Mouse (Mus musculus): ENCODE measurements around the gene Zcchc13. TPM values are rescaled to one million over a fixed set of nuclear protein-coding genes. Genes with fewer than 3 reads are reported as not detected.
"Not testable (repeated sequence)": the region's sequence is repeated elsewhere in the genome, so short reads cannot be mapped to it uniquely, and the experiment has no call there.

Zcchc13 gene
- polyA plus RNA-seq, 1 experiment from 2014 or later, result not detected

DNA sequence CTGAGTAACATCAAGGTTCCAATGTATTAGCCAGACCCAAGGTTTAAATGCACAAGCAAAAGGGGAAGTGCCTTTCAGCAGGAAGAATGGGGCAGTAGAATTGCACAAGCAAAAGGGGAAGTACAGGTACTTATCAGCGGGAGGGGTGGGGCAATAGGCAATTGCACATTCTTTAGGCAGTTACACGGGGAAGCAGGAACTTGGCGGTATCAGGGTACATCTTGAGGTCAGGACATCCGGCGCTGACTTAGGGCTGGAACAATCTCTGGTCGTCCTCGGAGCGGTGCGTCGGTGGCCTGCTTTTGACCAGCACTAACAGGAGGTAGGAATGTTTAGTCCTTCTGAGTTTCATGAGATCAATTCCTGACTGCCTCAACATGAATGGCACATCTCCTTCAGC is 34.1 kb downstream of the Zcchc13 start:
- not testable (repeated sequence) for H3K27ac ChIP-seq (ENCODE audit: low read depth, low read length); H3K9me3 ChIP-seq (replicated peaks; ENCODE audit: control insufficient read depth, low read length); H3K27me3 ChIP-seq (replicated peaks; ENCODE audit: control insufficient read depth, insufficient read depth, low read length); H3K4me1 ChIP-seq (ENCODE audit: control insufficient read depth, insufficient read depth, low read length); H3K9ac ChIP-seq (ENCODE audit: low read length); H3K4me3 ChIP-seq (ENCODE audit: low read depth, low read length); ATAC-seq; DNase-seq (ENCODE audit: low spot score); H3K36me3 ChIP-seq (ENCODE audit: control insufficient read depth, insufficient read depth, low read length); H3K4me2 ChIP-seq (ENCODE audit: low read length)
- 89% methylated on average over 10 of the region's 10 CpGs for WGBS

DNA sequence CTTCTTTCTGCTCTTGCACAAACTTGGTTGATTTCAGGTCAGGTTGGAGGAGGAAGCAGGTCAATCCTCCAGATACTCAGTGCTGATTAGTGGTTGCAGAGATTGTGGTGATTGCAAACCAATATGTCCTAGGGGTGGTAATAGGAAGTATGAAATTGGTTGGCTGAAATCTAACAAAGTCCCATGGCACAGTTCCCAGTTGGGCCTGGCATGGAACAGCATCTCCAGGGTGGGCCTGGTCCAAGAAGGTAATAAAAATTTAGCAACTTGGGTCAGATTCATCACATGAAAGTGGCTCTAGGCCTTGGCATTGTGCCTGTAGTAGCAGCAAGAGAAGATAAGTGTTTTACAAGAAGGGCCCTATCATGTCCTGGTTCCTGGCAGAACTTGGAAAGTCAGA is 39.9 kb downstream of the Zcchc13 start:
- H3K4me3 ChIP-seq (ENCODE audit: low read depth, low read length), result no peak overlapping the region
- no peaks in the 10 kb centered on the region for H3K36me3 ChIP-seq (ENCODE audit: control insufficient read depth, insufficient read depth, low read length)
- no peaks in the 10 kb centered on the region for H3K9me3 ChIP-seq (replicated peaks; ENCODE audit: control insufficient read depth, low read length)
- H3K9ac ChIP-seq (ENCODE audit: low read length), result no peak overlapping the region
- H3K4me2 ChIP-seq (ENCODE audit: low read length), result no peak overlapping the region
- H3K27me3 ChIP-seq (replicated peaks; ENCODE audit: control insufficient read depth, insufficient read depth, low read length), result 0 out of 2 replicates have a peak, but pooled peaks cover 4% of the 10 kb centered on the region
- no peak overlapping the region for H3K27ac ChIP-seq (ENCODE audit: low read depth, low read length)
- no peaks in the 10 kb centered on the region for H3K4me1 ChIP-seq (ENCODE audit: control insufficient read depth, insufficient read depth, low read length)
- no peak for DNase-seq (ENCODE audit: low spot score)
- ATAC-seq, result no peak

DNA sequence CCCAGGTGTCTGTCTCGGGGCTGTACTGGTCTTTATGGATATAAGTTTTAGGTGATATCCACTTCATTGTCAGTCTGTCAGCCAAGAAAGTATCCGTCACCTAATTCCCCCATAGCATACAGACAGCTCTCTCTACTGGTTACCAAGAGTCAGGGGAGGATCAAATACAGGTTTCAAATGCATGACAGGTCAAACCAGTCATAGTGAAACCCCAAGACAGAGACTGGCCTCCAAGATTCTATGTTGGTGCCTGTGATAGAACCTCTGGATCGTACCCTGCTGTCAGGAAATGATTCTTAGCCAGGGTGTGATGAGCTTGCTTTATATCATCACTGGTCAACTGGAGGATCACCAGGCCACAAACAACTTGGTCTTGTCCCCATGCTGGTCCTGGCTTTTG is 43.4 kb downstream of the Zcchc13 start:
- no peak overlapping the region for H3K27ac ChIP-seq (ENCODE audit: low read depth, low read length)
- WGBS, result 72% methylated on average over 3 of the region's 3 CpGs
- no peaks in the 10 kb centered on the region for H3K9me3 ChIP-seq (replicated peaks; ENCODE audit: control insufficient read depth, low read length)
- no peak overlapping the region for H3K9ac ChIP-seq (ENCODE audit: low read length)
- ATAC-seq, result no peak
- DNase-seq (ENCODE audit: low spot score), result no peak
- no peak overlapping the region for H3K4me2 ChIP-seq (ENCODE audit: low read length)
- no peak overlapping the region for H3K4me3 ChIP-seq (ENCODE audit: low read depth, low read length)
- H3K27me3 ChIP-seq (replicated peaks; ENCODE audit: control insufficient read depth, insufficient read depth, low read length), result no peaks in the 10 kb centered on the region
- H3K4me1 ChIP-seq (ENCODE audit: control insufficient read depth, insufficient read depth, low read length), result no peaks in the 10 kb centered on the region
- no peaks in the 10 kb centered on the region for H3K36me3 ChIP-seq (ENCODE audit: control insufficient read depth, insufficient read depth, low read length)

DNA sequence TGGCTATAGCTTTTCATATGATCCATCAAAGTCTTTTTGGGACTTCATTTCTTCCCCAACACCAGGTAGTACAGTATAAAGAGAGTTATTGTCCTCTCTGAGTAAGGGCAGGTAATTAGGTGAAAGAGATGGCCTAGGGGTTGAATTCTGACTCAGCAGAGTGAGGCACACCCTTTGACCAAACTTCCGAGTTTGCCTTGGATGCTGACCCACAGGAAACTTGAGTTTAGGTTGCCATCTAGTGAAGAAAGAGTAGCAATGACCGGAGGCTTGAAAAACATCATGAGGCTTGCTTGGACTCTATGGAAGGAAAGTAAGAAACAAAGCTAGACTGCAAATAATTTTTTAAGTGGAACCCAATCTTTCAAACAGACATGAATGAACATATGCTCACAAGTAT is 44.3 kb downstream of the Zcchc13 start:
- DNase-seq (ENCODE audit: low spot score) (peak; percentile 11), ATAC-seq (no peak)
- no peaks in the 10 kb centered on the region for H3K36me3 ChIP-seq (ENCODE audit: control insufficient read depth, insufficient read depth, low read length)
- 26% methylated on average over 2 of the region's 2 CpGs for WGBS
- no peak overlapping the region for H3K4me2 ChIP-seq (ENCODE audit: low read length)
- no peaks in the 10 kb centered on the region for H3K27me3 ChIP-seq (replicated peaks; ENCODE audit: control insufficient read depth, insufficient read depth, low read length)
- no peak overlapping the region for H3K27ac ChIP-seq (ENCODE audit: low read depth, low read length)
- H3K4me1 ChIP-seq (ENCODE audit: control insufficient read depth, insufficient read depth, low read length), result no peaks in the 10 kb centered on the region
- no peaks in the 10 kb centered on the region for H3K9me3 ChIP-seq (replicated peaks; ENCODE audit: control insufficient read depth, low read length)
- H3K9ac ChIP-seq (ENCODE audit: low read length), result no peak overlapping the region
- no peak overlapping the region for H3K4me3 ChIP-seq (ENCODE audit: low read depth, low read length)

Other genes starting within 250 kb of the Zcchc13 start
- not detected in 2 replicates for gene Tsx, start 216.1 kb upstream of the Zcchc13 start, polyA plus RNA-seq (2014; fragmentation: Nextera tagmentation; extraction: Ambion mirVana)
- gene Gm26992, start 208.6 kb upstream of the Zcchc13 start, polyA plus RNA-seq (2014; fragmentation: Nextera tagmentation; extraction: Ambion mirVana), result not detected in 2 replicates
- gene Slc16a2, start 191.4 kb downstream of the Zcchc13 start, polyA plus RNA-seq (2014; fragmentation: Nextera tagmentation; extraction: Ambion mirVana), result 27.5 and 29.8 TPM in 2 replicates

Measured in forebrain, embryonic 14.5 days (tissue).